Mouse (Mus musculus) neural tube, embryonic 13.5 days (tissue): Measurements from ENCODE around the gene Pdp2. TPM values are rescaled to one million over a fixed set of nuclear protein-coding genes. Genes with fewer than 3 reads are reported as not detected.
A peak's percentile ranks its signal among the peaks of the same experiment; 100 is the strongest.

Source experiments
- ATAC-seq: fragments of 200-750 bp; cut with Nextera tagmentation; 2 replicates; pipeline ENCODE4 v1.8.0; 2017; ENCODE audit warnings: low read depth, mild to moderate bottlenecking, moderate TSS enrichment, moderate library complexity
- H3K27ac ChIP-seq: fragments of 300-500 bp; sonication (generic); replicated peaks from 2 replicates; pipeline ENCODE4 v1.5.1; 2015; ENCODE audit warnings: moderate library complexity, mild to moderate bottlenecking, inconsistent platforms
- H3K27me3 ChIP-seq: fragments of 300-500 bp; sonication (generic); 2 replicates; pipeline ENCODE4 v1.6.1; 2015; ENCODE audit warnings: mild to moderate bottlenecking, inconsistent platforms
- H3K36me3 ChIP-seq: fragments of 300-500 bp; sonication (generic); 2 replicates; pipeline ENCODE4 v1.6.1; 2015; ENCODE audit warnings: mild to moderate bottlenecking, inconsistent platforms
- H3K4me1 ChIP-seq: fragments of 300-500 bp; sonication (generic); replicated peaks from 2 replicates; pipeline ENCODE4 v1.6.1; 2015; ENCODE audit warnings: inconsistent platforms
- H3K4me2 ChIP-seq: fragments of 300-500 bp; sonication (generic); 2 replicates; pipeline ENCODE4 v1.6.1; 2015; ENCODE audit warnings: inconsistent platforms, mild to moderate bottlenecking, moderate library complexity
- H3K4me3 ChIP-seq: fragments of 300-500 bp; sonication (generic); 2 replicates; pipeline ENCODE4 v1.5.1; 2015; ENCODE audit warnings: mild to moderate bottlenecking, inconsistent platforms
- H3K9ac ChIP-seq: fragments of 300-500 bp; sonication (generic); 2 replicates; pipeline ENCODE4 v1.6.1; 2015; ENCODE audit warnings: moderate library complexity, mild to moderate bottlenecking, inconsistent platforms
- H3K9me3 ChIP-seq: fragments of 300-500 bp; sonication (generic); 2 replicates; pipeline ENCODE4 v1.6.1; 2016; ENCODE audit warnings: inconsistent platforms
- WGBS: fragments of 180-500 bp; shearing (Covaris S2); methylation state at CpG from one replicate; pipeline ENCODE4 v1.1.7; 2015; 5-methylcytosine and 5-hydroxymethylcytosine counted together
- polyA plus RNA-seq: library from polyadenylated mRNA; unstranded; fragments of >200 nt; fragmentation: Nextera tagmentation; extraction: Ambion mirVana; gene quantifications from 2 replicates; pipeline ENCODE4 v1.2.1, GENCODE M21; 2015

The Pdp2 gene
- polyA plus RNA-seq, 1 experiment from 2014 or later: 17.9 TPM

- Histone ChIP-seq H3K4me2 (no peak overlapping the region), H3K4me3 (no peak overlapping the region), H3K36me3 (no peaks in the 10 kb centered on the region), H3K27me3 (peaks cover 34% of the 10 kb centered on the region), H3K27ac (no peak overlapping the region), H3K9ac (no peak overlapping the region), H3K9me3 (no peaks in the 10 kb centered on the region), H3K4me1 (peaks cover 15% of the 10 kb centered on the region)
- no peak for ATAC-seq
- 63% methylated on average over 4 of the region's 4 CpGs for WGBS
Measured at GRCm38 (mm10) chr8:104627065-104627740, 36.0 kb downstream of the Pdp2 start.

- Histone ChIP-seq H3K9me3 (no peaks in the 10 kb centered on the region), H3K27me3 (peaks cover 35% of the 10 kb centered on the region), H3K36me3 (no peaks in the 10 kb centered on the region), H3K4me2 (no peak overlapping the region), H3K4me1 (peaks cover 15% of the 10 kb centered on the region), H3K9ac (no peak overlapping the region), H3K27ac (no peak overlapping the region), H3K4me3 (no peak overlapping the region)
- WGBS: 95% methylated on average over 21 of the region's 21 CpGs
- ATAC-seq: no peak
Measured at GRCm38 (mm10) chr8:104628402-104628801, 37.2 kb downstream of the Pdp2 start.

- 74% methylated on average over 22 of the region's 22 CpGs for WGBS
- H3K4me2 ChIP-seq: no peak overlapping the region; the same call in 1 of the 2 replicates
- H3K36me3 ChIP-seq: no peaks in the 10 kb centered on the region
- H3K27me3 ChIP-seq: peaks cover 35% of the 10 kb centered on the region
- ATAC-seq: no peak
- no peak overlapping the region for H3K27ac ChIP-seq
- no peaks in the 10 kb centered on the region for H3K9me3 ChIP-seq
- no peak overlapping the region for H3K9ac ChIP-seq
- no peak overlapping the region for H3K4me3 ChIP-seq
- H3K4me1 ChIP-seq: peaks cover 15% of the 10 kb centered on the region
Measured at GRCm38 (mm10) chr8:104629306-104630110, 38.3 kb downstream of the Pdp2 start.

- Histone ChIP-seq H3K36me3 (0 out of 2 replicates have a peak, but pooled peaks cover 2% of the 10 kb centered on the region), H3K9me3 (no peaks in the 10 kb centered on the region), H3K27me3 (peaks cover 35% of the 10 kb centered on the region), H3K4me1 (peaks cover 15% of the 10 kb centered on the region), H3K4me3 (peak overlapping the region; percentile 34), H3K4me2 (peak overlapping the region; percentile 62), H3K9ac (no peak overlapping the region), H3K27ac (no peak overlapping the region)
- 39% methylated on average over 8 of the region's 8 CpGs for WGBS
- ATAC-seq: no peak
Measured at GRCm38 (mm10) chr8:104630111-104630479, 38.8 kb downstream of the Pdp2 start.

- 1% methylated on average over 35 of the region's 36 CpGs for WGBS
- Histone ChIP-seq H3K27ac (no peak overlapping the region), H3K4me3 (peak overlapping the region; percentile 34), H3K9me3 (no peaks in the 10 kb centered on the region), H3K27me3 (peaks cover 35% of the 10 kb centered on the region), H3K9ac (peak overlapping the region; percentile 63), H3K4me2 (peak overlapping the region; percentile 62), H3K36me3 (peaks cover 7% of the 10 kb centered on the region), H3K4me1 (peaks cover 15% of the 10 kb centered on the region)
- no peak for ATAC-seq
Measured at GRCm38 (mm10) chr8:104630574-104630973, 39.3 kb downstream of the Pdp2 start.

GRCm38 (mm10) chr8:104630981-104631663 lies 39.9 kb downstream of the Pdp2 start, which contains the start of gene Rrad:
Gene Rrad, minus strand, starts transcription at chr8:104631327.
- H3K4me3 ChIP-seq: peak within 1 kb of the TSS; percentile 34
- H3K27me3 ChIP-seq: peaks cover 35% of the 10 kb centered on the region
- peaks cover 12% of the 10 kb centered on the region for H3K36me3 ChIP-seq
- H3K4me2 ChIP-seq: peak within 1 kb of the TSS; percentile 62
- H3K9me3 ChIP-seq: no peaks in the 10 kb centered on the region
- no peak within 1 kb of the TSS for H3K27ac ChIP-seq
- under 1% methylated on average over 27 of the region's 28 CpGs for WGBS
- peak; percentile 71 for ATAC-seq
- peak within 1 kb of the TSS; percentile 63 for H3K9ac ChIP-seq
- H3K4me1 ChIP-seq: peaks cover 15% of the 10 kb centered on the region

GRCm38 (mm10) chr8:104631975-104632374 lies 40.7 kb downstream of the Pdp2 start:
- H3K36me3 ChIP-seq: peaks cover 14% of the 10 kb centered on the region
- peaks cover 35% of the 10 kb centered on the region for H3K27me3 ChIP-seq
- H3K4me3 ChIP-seq: no peak overlapping the region
- H3K9ac ChIP-seq: no peak overlapping the region
- WGBS: 25% methylated on average over 5 of the region's 5 CpGs
- peaks cover 15% of the 10 kb centered on the region for H3K4me1 ChIP-seq
- H3K9me3 ChIP-seq: no peaks in the 10 kb centered on the region
- ATAC-seq: peak; percentile 13; the same call in 1 of the 2 replicates
- H3K27ac ChIP-seq: no peak overlapping the region
- no peak overlapping the region for H3K4me2 ChIP-seq

GRCm38 (mm10) chr8:104632486-104632885 lies 41.2 kb downstream of the Pdp2 start:
- H3K36me3 ChIP-seq: peaks cover 18% of the 10 kb centered on the region
- ATAC-seq: no peak
- no peak overlapping the region for H3K4me3 ChIP-seq
- no peaks in the 10 kb centered on the region for H3K9me3 ChIP-seq
- H3K4me2 ChIP-seq: no peak overlapping the region
- no peak overlapping the region for H3K9ac ChIP-seq
- H3K27ac ChIP-seq: no peak overlapping the region
- 65% methylated on average over 6 of the region's 6 CpGs for WGBS
- peaks cover 15% of the 10 kb centered on the region for H3K4me1 ChIP-seq
- peaks cover 35% of the 10 kb centered on the region for H3K27me3 ChIP-seq

- WGBS: 64% methylated on average over 9 of the region's 9 CpGs
- Histone ChIP-seq H3K27me3 (peaks cover 35% of the 10 kb centered on the region), H3K4me2 (no peak overlapping the region), H3K9me3 (no peaks in the 10 kb centered on the region), H3K36me3 (peaks cover 24% of the 10 kb centered on the region), H3K4me3 (no peak overlapping the region), H3K9ac (no peak overlapping the region), H3K27ac (no peak overlapping the region), H3K4me1 (peaks cover 15% of the 10 kb centered on the region)
- ATAC-seq: no peak
Measured at GRCm38 (mm10) chr8:104633156-104633744, 42.0 kb downstream of the Pdp2 start.

GRCm38 (mm10) chr8:104635004-104635710 lies 43.9 kb downstream of the Pdp2 start:
- Histone ChIP-seq H3K9ac (no peak overlapping the region), H3K4me2 (no peak overlapping the region), H3K4me1 (peaks cover 19% of the 10 kb centered on the region), H3K9me3 (no peaks in the 10 kb centered on the region), H3K27me3 (peaks cover 20% of the 10 kb centered on the region), H3K4me3 (no peak overlapping the region), H3K36me3 (peaks cover 38% of the 10 kb centered on the region), H3K27ac (no peak overlapping the region)
- ATAC-seq: no peak
- 94% methylated on average over 3 of the region's 3 CpGs for WGBS

GRCm38 (mm10) chr8:104638010-104638409 lies 46.8 kb downstream of the Pdp2 start:
- H3K27me3 ChIP-seq: no peaks in the 10 kb centered on the region
- H3K4me1 ChIP-seq: peaks cover 23% of the 10 kb centered on the region
- no peak overlapping the region for H3K4me2 ChIP-seq
- peaks cover 38% of the 10 kb centered on the region for H3K36me3 ChIP-seq
- ATAC-seq: no peak
- WGBS: 89% methylated on average over 6 of the region's 6 CpGs
- no peak overlapping the region for H3K4me3 ChIP-seq
- no peaks in the 10 kb centered on the region for H3K9me3 ChIP-seq
- H3K27ac ChIP-seq: no peak overlapping the region
- H3K9ac ChIP-seq: no peak overlapping the region
